Mouse (Mus musculus) heart, embryonic 10.5 days (tissue): ENCODE data around the gene Gpatch3. TPM values are rescaled to one million over a fixed set of nuclear protein-coding genes. Genes with fewer than 3 reads are reported as not detected.

ENCODE experiments used
- DNase-seq: peaks from one replicate; pipeline ENCODE4 v3.0.0-alpha.2; 2017; ENCODE audit warnings: low spot score
- H3K27ac ChIP-seq: fragments of 300-500 bp; sonication (generic); 2 replicates; pipeline ENCODE4 v1.5.1; 2016; ENCODE audit warnings: mild to moderate bottlenecking
- H3K27me3 ChIP-seq: fragments of 300-500 bp; sonication (generic); 2 replicates; pipeline ENCODE4 v1.6.1; 2016; ENCODE audit warnings: mild to moderate bottlenecking; ENCODE audit not compliant: poor library complexity, insufficient read depth, severe bottlenecking
- H3K36me3 ChIP-seq: fragments of 300-500 bp; sonication (generic); 2 replicates; pipeline ENCODE4 v1.6.1; 2016; ENCODE audit warnings: mild to moderate bottlenecking, moderate library complexity
- H3K4me1 ChIP-seq: fragments of 300-500 bp; sonication (generic); 2 replicates; pipeline ENCODE4 v1.6.1; 2016; ENCODE audit warnings: mild to moderate bottlenecking
- H3K4me3 ChIP-seq: fragments of 300-500 bp; sonication (generic); 2 replicates; pipeline ENCODE4 v1.5.1; 2016; ENCODE audit warnings: mild to moderate bottlenecking, moderate library complexity
- H3K9me3 ChIP-seq: fragments of 300-500 bp; sonication (generic); 2 replicates; pipeline ENCODE4 v1.6.1; 2016; ENCODE audit warnings: mild to moderate bottlenecking, moderate library complexity
- WGBS: fragments of 180-500 bp; shearing (Covaris S2); methylation state at CpG from one replicate; pipeline ENCODE4 v1.1.7; 2016; 5-methylcytosine and 5-hydroxymethylcytosine counted together
- polyA plus RNA-seq: library from polyadenylated mRNA; unstranded; fragments of >200 nt; fragmentation: Nextera tagmentation; extraction: Ambion mirVana; gene quantifications from 2 replicates; pipeline ENCODE4 v1.2.1, GENCODE M21; 2016

The Gpatch3 gene
- polyA plus RNA-seq, 1 experiment from 2014 or later: 9.6 TPM

GRCm38 (mm10) chr4:133613867-133614266, 39.3 kb downstream of the Gpatch3 start:
- WGBS: 87% methylated on average over 4 of the region's 4 CpGs
- Histone ChIP-seq H3K27me3 (no peaks in the 10 kb centered on the region), H3K9me3 (0 out of 2 replicates have a peak, but pooled peaks cover 3% of the 10 kb centered on the region), H3K4me3 (no peak overlapping the region), H3K36me3 (peaks cover 54% of the 10 kb centered on the region), H3K4me1 (peaks cover 22% of the 10 kb centered on the region), H3K27ac (no peak overlapping the region)
- no peak for DNase-seq

GRCm38 (mm10) chr4:133614274-133614761, 39.8 kb downstream of the Gpatch3 start:
- 0 out of 2 replicates have a peak, but pooled peaks cover 3% of the 10 kb centered on the region for H3K9me3 ChIP-seq

DNA sequence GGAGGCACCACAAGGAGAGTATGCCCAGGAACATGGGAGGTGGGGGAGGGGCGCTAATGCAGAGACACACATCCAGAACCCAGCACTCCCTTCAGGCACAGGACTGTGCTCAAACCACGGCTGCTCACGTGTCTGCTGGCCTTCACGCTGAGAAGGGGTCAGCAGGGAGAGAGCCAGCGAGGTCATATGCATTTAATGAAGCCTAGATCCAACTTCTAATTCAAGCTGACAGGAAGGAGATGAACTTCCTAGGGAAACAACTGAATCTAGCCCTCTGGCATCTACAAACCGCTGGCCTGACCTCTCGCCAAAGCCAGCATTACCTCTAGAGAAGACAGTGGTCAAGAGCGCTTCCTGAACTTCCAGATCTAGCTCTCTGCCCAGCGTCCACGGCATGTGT, 40.9 kb downstream of the Gpatch3 start:
- DNase-seq: no peak
- H3K4me1 ChIP-seq: peaks cover 18% of the 10 kb centered on the region
- WGBS: 76% methylated on average over 10 of the region's 10 CpGs
- peaks cover 55% of the 10 kb centered on the region for H3K36me3 ChIP-seq
- no peak overlapping the region for H3K27ac ChIP-seq
- no peak overlapping the region for H3K4me3 ChIP-seq
- no peaks in the 10 kb centered on the region for H3K27me3 ChIP-seq
- 0 out of 2 replicates have a peak, but pooled peaks cover 3% of the 10 kb centered on the region for H3K9me3 ChIP-seq

More at GRCm38 (mm10) chr4:133614274-133614761, 39.8 kb downstream of the Gpatch3 start:
- Histone ChIP-seq H3K27me3 (no peaks in the 10 kb centered on the region), H3K4me1 (peaks cover 22% of the 10 kb centered on the region), H3K36me3 (peaks cover 54% of the 10 kb centered on the region), H3K4me3 (no peak overlapping the region), H3K27ac (no peak overlapping the region)
- WGBS: 89% methylated on average over 8 of the region's 8 CpGs
- no peak for DNase-seq

- Histone ChIP-seq H3K27me3 (no peaks in the 10 kb centered on the region), H3K27ac (no peak overlapping the region), H3K9me3 (no peaks in the 10 kb centered on the region), H3K4me3 (no peak overlapping the region), H3K36me3 (peaks cover 43% of the 10 kb centered on the region), H3K4me1 (peaks cover 25% of the 10 kb centered on the region)
- DNase-seq: no peak
- WGBS: 88% methylated on average over 11 of the region's 11 CpGs
Measured at GRCm38 (mm10) chr4:133617936-133618335, 43.4 kb downstream of the Gpatch3 start.

DNA sequence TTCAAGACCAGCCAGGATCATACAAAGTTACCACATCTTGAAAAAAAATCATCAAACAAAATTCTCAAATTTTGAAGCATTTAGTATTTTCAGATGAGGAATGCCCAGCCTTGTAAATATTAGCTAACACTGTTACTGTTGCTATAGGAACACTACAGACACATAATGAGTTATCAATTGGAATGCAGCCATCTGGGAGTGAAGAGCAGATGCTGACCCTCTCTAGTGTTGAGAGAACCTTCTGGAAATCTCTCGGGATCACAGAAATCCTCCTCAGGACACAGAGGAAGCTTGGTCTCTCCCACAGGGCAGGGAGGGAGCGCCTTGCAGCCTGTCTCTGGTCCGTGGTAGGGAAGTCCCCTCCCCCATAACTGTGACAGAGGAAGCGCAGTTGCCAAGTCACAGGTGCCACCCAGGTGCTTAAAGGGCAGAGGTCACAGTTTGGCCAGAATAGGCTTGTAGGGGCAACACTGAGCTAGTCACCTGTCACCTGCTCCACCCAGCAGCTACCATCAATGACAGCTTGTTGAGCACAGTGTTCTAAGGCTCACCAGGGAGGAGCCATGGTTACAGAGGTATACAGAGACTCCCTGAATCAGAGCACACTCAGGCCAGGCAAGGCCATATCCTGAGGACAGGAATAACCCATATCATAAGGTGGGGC, 45.1 kb downstream of the Gpatch3 start:
- DNase-seq: no peak
- peaks cover 33% of the 10 kb centered on the region for H3K36me3 ChIP-seq
- H3K4me3 ChIP-seq: no peak overlapping the region
- H3K9me3 ChIP-seq: no peaks in the 10 kb centered on the region
- H3K27ac ChIP-seq: no peak overlapping the region
- H3K4me1 ChIP-seq: peaks cover 25% of the 10 kb centered on the region
- 69% methylated on average over 4 of the region's 4 CpGs for WGBS
- no peaks in the 10 kb centered on the region for H3K27me3 ChIP-seq

DNA sequence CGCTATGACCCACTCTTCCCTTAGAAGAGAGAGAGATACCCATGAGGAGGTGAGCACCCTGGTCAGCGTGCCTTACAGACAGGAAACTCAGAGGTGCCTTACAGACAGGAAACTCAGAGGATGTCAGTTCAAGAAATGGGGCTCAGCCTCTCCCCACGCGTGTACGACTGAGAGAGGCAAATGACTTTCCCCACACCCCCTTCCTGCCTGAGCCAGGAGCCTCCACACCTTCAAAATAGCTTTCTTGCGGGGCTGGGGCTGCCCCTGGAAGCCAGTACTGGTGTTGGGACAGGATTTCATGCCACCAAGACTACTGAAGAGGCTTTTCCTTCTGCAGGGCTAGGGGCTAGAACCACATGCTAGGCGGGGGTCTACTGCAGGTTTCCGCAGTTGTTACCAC, 46.1 kb downstream of the Gpatch3 start:
- Histone ChIP-seq H3K4me3 (no peak overlapping the region), H3K36me3 (peaks cover 32% of the 10 kb centered on the region)
- DNase-seq: no peak

GRCm38 (mm10) chr4:133622161-133622695, 47.7 kb downstream of the Gpatch3 start:
- Histone ChIP-seq H3K9me3 (no peaks in the 10 kb centered on the region), H3K36me3 (peaks cover 44% of the 10 kb centered on the region), H3K4me1 (peaks cover 22% of the 10 kb centered on the region), H3K27ac (no peak overlapping the region), H3K4me3 (no peak overlapping the region), H3K27me3 (no peaks in the 10 kb centered on the region)
- DNase-seq: no peak
- WGBS: 70% methylated on average over 11 of the region's 11 CpGs

More for the DNA sequence above, 46.1 kb downstream of the Gpatch3 start:
- peaks cover 21% of the 10 kb centered on the region for H3K4me1 ChIP-seq
- H3K9me3 ChIP-seq: no peaks in the 10 kb centered on the region
- no peak overlapping the region for H3K27ac ChIP-seq
- 83% methylated on average over 8 of the region's 8 CpGs for WGBS
- H3K27me3 ChIP-seq: no peaks in the 10 kb centered on the region

DNA sequence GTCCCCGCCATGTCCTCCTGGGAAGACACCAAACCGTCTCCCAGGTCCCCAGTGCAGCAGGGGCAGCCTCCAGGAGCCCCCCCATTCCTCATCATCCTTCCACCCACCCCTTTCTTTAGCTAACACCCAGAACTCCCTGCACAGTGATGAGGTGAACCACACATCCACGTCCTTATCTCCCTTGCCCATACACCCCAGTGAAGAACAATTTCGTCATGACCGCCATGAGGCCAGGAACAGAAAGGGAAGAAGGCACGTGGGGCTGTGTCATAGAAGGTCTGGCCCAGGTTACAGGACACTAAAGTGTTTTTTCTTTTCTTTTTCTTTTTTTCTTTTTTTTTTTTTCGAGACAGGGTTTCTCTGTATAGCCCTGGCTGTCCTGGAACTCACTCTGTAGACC, 50.3 kb downstream of the Gpatch3 start:
- Histone ChIP-seq H3K9me3 (no peaks in the 10 kb centered on the region), H3K36me3 (peaks cover 38% of the 10 kb centered on the region), H3K27me3 (no peaks in the 10 kb centered on the region), H3K4me3 (no peak overlapping the region), H3K27ac (no peak overlapping the region), H3K4me1 (peaks cover 18% of the 10 kb centered on the region)
- no peak for DNase-seq
- 79% methylated on average over 7 of the region's 7 CpGs for WGBS

DNA sequence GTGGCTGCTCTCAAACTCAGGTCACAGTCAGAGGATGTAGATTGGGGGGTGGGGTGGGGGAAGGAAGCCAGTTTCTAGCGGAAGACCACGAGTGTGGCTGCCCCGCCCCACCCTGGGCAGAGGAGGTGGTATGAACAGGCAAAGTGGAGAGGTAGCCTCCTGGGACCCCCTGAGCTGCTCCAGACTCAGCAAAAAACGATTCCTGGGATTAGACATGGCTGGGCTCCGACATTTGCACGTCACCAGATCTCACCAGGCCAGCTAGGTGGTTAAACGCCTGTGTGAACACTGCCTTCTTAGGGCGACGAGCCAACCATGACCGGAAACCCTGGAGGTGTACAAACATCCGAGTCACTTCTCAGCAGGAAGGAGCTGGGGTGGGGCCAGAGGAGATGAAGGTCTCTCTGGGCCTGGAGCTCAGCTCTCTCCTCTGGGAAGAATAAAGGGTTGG, 51.1 kb downstream of the Gpatch3 start:
- 66% methylated on average over 11 of the region's 11 CpGs for WGBS
- Histone ChIP-seq H3K36me3 (peaks cover 38% of the 10 kb centered on the region), H3K4me3 (no peak overlapping the region), H3K27ac (peak overlapping the region; percentile 57), H3K27me3 (no peaks in the 10 kb centered on the region), H3K4me1 (peaks cover 24% of the 10 kb centered on the region), H3K9me3 (no peaks in the 10 kb centered on the region)
- DNase-seq: no peak

DNA sequence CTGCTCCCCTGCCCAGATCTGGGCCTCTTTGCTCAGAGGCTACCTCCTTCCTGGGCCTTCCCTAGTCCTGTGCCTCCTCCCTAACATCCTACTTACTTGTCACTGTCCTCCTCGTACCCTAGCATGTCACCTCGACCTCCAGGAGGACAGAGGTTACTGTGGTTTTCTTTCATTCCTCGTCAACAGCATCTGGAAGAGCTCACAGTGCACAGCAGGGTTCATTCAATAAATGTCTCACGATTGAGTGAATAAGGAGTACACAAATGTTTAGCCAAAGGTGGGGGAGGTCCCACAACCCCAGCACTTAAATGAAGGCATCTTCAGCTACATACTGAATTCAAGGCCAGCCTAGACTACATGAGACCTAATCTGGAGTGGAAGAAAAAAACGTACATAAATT, 51.7 kb downstream of the Gpatch3 start:
- Histone ChIP-seq H3K36me3 (peaks cover 35% of the 10 kb centered on the region), H3K4me3 (no peak overlapping the region), H3K4me1 (peaks cover 29% of the 10 kb centered on the region), H3K9me3 (no peaks in the 10 kb centered on the region), H3K27ac (peak overlapping the region; percentile 57), H3K27me3 (no peaks in the 10 kb centered on the region)
- 66% methylated on average over 5 of the region's 5 CpGs for WGBS
- no peak for DNase-seq

DNA sequence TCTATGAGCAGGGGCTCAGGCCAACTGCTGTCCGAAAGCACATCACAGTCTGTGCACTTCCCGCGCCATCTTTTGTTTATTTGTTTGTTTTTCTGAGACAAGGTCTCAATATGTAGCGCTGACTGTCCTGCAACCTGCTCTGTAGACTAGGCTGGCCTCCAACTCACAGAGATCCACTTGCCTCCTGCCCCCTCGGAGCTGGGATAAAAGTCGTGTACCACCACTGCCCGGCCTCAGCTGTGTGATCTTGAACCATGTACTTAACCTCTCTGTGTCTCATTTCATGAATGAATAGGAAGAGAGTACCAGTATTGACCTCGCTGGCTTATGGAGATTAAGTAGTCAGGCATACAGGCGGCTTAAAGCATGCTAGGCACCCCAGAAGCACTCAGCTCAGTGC, 52.1 kb downstream of the Gpatch3 start:
- Histone ChIP-seq H3K4me3 (no peak overlapping the region), H3K9me3 (no peaks in the 10 kb centered on the region), H3K27ac (peak overlapping the region; percentile 57; the same call in 1 of the 2 replicates), H3K4me1 (peaks cover 33% of the 10 kb centered on the region), H3K27me3 (no peaks in the 10 kb centered on the region), H3K36me3 (peaks cover 32% of the 10 kb centered on the region)
- DNase-seq: no peak
- 88% methylated on average over 9 of the region's 9 CpGs for WGBS

DNA sequence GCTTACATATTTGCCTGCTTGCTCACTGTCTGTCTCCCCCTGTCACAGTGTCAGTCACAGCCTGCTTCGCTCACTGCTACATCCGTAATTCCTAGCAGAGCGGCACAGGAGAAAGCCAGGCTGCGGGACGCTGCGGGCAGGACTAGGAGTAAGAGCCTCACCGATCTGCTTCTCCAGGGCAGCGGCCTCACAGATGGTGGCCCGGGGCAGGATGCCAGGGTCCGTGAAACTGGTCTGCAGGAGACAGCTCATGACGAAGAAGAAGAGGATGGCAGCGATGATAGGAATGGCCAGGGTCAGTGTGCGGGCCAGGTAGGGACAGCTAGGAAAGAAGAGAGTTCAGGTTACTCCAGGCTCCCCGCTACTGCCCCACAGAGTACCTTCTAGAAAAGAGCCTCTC, 52.5 kb downstream of the Gpatch3 start:
- H3K4me1 ChIP-seq: peaks cover 36% of the 10 kb centered on the region
- 91% methylated on average over 14 of the region's 14 CpGs for WGBS
- peaks cover 32% of the 10 kb centered on the region for H3K36me3 ChIP-seq
- peak overlapping the region; percentile 57; the same call in 1 of the 2 replicates for H3K27ac ChIP-seq
- no peak for DNase-seq
- no peak overlapping the region for H3K4me3 ChIP-seq
- H3K9me3 ChIP-seq: no peaks in the 10 kb centered on the region
- H3K27me3 ChIP-seq: no peaks in the 10 kb centered on the region

DNA sequence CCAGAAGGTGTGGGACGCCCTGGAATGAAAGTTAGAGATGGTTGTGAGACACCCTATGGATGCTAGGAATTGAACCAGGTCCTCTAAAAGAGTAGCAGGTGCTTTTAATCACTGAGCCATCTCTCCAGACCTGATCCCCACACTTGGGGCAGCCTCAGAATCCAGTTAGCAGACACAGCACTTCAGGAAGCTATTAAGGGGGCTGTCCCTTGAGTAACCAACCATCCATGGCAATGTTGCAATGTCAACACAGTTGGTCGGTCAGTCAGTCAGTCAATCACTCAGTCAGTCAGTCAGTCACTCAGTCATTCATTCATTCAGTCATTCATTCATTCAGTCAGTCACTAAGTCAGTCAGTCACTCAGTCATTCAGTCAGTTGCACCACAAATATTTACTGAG, 54.0 kb downstream of the Gpatch3 start:
- no peaks in the 10 kb centered on the region for H3K27me3 ChIP-seq
- peaks cover 39% of the 10 kb centered on the region for H3K4me1 ChIP-seq
- 78% methylated on average over 2 of the region's 2 CpGs for WGBS
- peaks cover 32% of the 10 kb centered on the region for H3K36me3 ChIP-seq
- no peak for DNase-seq
- no peak overlapping the region for H3K4me3 ChIP-seq
- H3K27ac ChIP-seq: no peak overlapping the region
- H3K9me3 ChIP-seq: no peaks in the 10 kb centered on the region
